Mouse (Mus musculus): ENCODE results near the gene Gm15013. TPM values are rescaled to one million over a fixed set of nuclear protein-coding genes. Genes with fewer than 3 reads are reported as not detected.

The Gm15013 gene
- not detected in 2 replicates for polyA plus RNA-seq (2012)

GRCm38 (mm10) chrX:139714381-139714780 lies at the start of gene Gm15013:
Gm15013 (minus strand) TSS chrX:139714481.
- TF ChIP-seq GATA1 (IDR thresholded peaks at IDR 0.05; ENCODE audit: low read length), result no peak

- TF ChIP-seq GATA1 (IDR thresholded peaks at IDR 0.05; ENCODE audit: low read length), result no peak
Measured at GRCm38 (mm10) chrX:139762546-139762945, 48.3 kb upstream of the Gm15013 start.

GRCm38 (mm10) chrX:139751855-139752254 lies 37.6 kb upstream of the Gm15013 start:
- TF ChIP-seq GATA1 (IDR thresholded peaks at IDR 0.05; ENCODE audit: low read length), result no peak

DNA sequence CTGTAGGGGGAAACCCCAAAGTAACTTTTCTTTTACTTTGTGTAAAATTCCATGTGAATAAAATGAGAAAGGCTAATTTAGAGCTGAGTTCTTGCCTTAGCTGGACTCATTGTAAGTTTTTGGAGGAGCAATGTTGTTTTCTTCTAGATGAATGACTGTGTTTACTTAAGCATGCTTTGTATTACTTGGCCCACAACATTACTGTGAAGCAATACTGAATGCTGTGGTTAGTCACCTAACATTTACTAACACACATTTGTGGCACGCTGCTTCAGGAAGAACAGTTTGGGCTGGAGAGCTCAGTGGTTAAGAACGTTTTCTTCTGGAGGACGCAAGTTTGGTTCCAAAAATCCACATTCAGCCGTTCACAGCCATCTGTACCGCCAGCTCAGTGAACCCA lies 22.8 kb upstream of the Gm15013 start:
- TF ChIP-seq GATA1 (IDR thresholded peaks at IDR 0.05; ENCODE audit: low read length), result no peak

- no peak for TF ChIP-seq GATA1 (IDR thresholded peaks at IDR 0.05; ENCODE audit: low read length)
Measured at GRCm38 (mm10) chrX:139730541-139730940, 16.3 kb upstream of the Gm15013 start.

DNA sequence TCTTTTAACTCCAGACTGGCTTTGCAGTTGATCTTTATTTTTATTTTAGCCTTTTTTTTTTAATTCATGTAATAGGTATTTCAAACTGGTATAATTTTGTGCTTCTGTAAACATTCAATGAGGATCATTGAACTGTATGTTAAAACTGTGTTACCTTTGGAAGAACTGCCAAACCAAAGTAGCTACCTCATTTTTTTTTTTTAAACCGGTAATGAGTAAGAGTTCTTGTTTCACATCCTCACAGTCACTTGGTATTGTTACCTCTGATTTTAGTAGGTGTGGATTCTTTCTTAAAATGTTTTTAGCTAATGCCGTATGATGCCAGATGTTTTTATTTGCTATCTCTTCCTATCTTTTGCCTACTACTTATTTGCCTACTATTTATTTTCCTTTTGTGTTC lies 8.1 kb upstream of the Gm15013 start:
- TF ChIP-seq GATA1 (IDR thresholded peaks at IDR 0.05; ENCODE audit: low read length), result no peak

DNA sequence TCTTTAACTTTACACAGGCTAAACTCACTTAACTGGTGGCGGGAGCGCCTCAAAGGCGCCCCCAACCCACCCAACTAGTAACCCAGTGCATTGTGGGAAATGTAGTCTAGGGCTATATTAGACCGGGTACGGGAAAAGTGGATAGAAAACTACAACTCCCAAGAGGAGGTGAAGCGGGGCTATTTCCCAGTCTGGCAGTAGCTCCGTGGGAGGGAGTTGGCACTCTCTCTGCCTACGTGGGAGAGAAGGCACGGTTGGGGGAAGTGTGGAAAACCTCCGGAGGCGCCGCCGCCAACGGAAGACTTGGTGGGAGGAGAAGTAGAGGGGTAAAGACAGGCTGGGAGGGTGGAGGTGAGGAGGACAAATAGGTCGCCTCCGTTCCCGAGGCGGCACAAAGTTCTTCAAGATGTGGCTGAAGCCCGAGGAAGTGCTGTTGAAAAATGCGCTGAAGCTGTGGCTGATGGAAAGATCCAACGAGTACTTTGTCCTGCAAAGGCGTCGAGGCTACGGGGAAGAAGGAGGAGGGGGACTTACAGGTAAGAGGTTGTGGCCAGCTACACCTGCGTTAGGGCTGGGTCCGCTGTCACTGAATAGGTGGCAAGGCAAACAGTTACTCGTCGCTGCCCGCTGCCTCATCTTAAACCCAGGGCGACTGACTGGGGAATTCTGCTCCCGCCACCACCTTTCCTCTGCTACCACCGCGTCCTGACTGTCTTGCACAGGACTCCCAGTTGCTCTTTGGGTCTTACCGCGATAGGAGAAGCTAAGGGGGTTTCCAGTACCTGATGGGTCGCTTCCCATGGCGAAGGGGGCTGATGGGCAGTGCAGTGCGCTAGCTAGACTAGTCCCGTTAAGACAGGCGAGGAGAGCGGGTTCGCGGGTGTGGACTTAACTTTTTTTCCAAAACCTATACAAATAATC lies 29.2 kb downstream of the Gm15013 start, which contains the start of gene Tbc1d8b:
Tbc1d8b (plus strand) TSS at position 222 of the 921 bp plus-strand sequence.
- TF ChIP-seq GATA1 (IDR thresholded peaks at IDR 0.05; ENCODE audit: low read length), result no peak

DNA sequence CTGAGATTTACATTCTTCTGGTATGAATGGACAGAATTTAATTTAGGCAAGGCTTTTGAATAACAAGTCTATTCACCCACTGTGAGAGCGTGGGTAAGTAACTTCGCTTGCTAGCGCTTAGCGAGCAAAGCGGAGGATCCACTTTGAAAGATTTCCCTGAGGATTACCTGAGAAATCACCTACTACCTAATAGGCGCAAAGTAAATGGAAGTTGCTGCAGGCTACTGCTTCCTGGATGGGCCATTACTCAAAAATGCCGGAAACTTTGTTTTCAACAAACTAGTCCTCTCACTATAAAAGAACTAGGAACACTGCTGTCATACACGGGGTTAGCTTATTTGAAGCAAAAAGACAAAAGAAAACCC lies 29.9 kb downstream of the Gm15013 start:
- no peak for TF ChIP-seq GATA1 (IDR thresholded peaks at IDR 0.05; ENCODE audit: low read length)

DNA sequence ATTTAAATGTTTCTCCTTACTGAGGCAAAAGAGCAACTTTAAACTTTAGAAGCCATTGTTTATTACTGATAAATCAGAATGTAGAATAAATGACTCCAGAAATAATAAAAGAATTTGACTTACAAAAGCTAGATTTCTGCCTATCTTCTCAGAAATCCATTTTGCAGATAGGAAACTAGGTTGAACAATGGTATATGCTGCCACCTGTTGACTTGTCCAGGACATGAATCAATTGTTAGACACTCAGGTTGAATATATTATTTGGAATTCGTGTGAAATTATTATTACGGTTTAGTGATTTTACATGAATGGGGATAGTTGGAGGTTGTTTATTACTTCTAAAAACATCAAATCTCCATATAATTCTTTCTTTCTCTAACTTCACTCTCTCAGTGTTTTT lies 48.5 kb downstream of the Gm15013 start:
- TF ChIP-seq GATA1 (IDR thresholded peaks at IDR 0.05; ENCODE audit: low read length), result no peak

Other genes with a start within 250 kb of the Gm15013 start
- 0.55 and 0.81 TPM in 2 replicates for gene D330045A20Rik, start 234.1 kb downstream of the Gm15013 start, polyA plus RNA-seq (2012)
- gene Rnf128, start 151.2 kb downstream of the Gm15013 start, polyA plus RNA-seq (2012), result 13.8 and 17.6 TPM in 2 replicates
- 0.15 and 0.27 TPM in 2 replicates for gene Tbc1d8b, start 29.5 kb downstream of the Gm15013 start, polyA plus RNA-seq (2012)
- 0.21 TPM in 1 of 2 replicates, not detected in the other for gene Ripply1, start 67.9 kb upstream of the Gm15013 start, polyA plus RNA-seq (2012)
- gene Cldn2, start 86.3 kb upstream of the Gm15013 start, polyA plus RNA-seq (2012), result not detected in 2 replicates
- gene Morc4, start 157.2 kb upstream of the Gm15013 start, polyA plus RNA-seq (2012), result 6.5 and 6.7 TPM in 2 replicates

Data from G1E-ER4 (cell line).